Mouse (Mus musculus) lung, postnatal 4 days (tissue): ENCODE measurements around the gene Klk6.

Source experiments
- DNase-seq, 2 experiments: peaks; one replicate each; pipeline ENCODE4 v3.0.0; 2021

Klk6 gene

GRCm38 (mm10) chr7:43824199-43824598 is at the start of gene Klk6:
Gene Klk6, plus strand, starts transcription at chr7:43824499.
- DNase-seq: no peak

- no peak for DNase-seq
Observed at GRCm38 (mm10) chr7:43774802-43775201, 49.5 kb upstream of the Klk6 start.

- no peak for DNase-seq
Observed at GRCm38 (mm10) chr7:43775311-43776057, 48.8 kb upstream of the Klk6 start.

GRCm38 (mm10) chr7:43776506-43776905 is 47.8 kb upstream of the Klk6 start:
- DNase-seq: no peak

- DNase-seq: no peak
Observed at GRCm38 (mm10) chr7:43777423-43777822, 46.9 kb upstream of the Klk6 start.

GRCm38 (mm10) chr7:43778176-43778970 is 45.9 kb upstream of the Klk6 start:
- DNase-seq: no peak

GRCm38 (mm10) chr7:43780241-43780640 is 44.1 kb upstream of the Klk6 start:
- DNase-seq: no peak

GRCm38 (mm10) chr7:43780746-43781145 is 43.6 kb upstream of the Klk6 start, which contains the start of gene Klk10:
Gene Klk10, plus strand, starts transcription at chr7:43781035.
- no peak for DNase-seq

- no peak for DNase-seq
Observed at GRCm38 (mm10) chr7:43781541-43781940, 42.8 kb upstream of the Klk6 start.

- DNase-seq: peak; percentile 73 to 88
Observed at GRCm38 (mm10) chr7:43782275-43783265, 41.7 kb upstream of the Klk6 start.

GRCm38 (mm10) chr7:43785286-43785685 is 39.0 kb upstream of the Klk6 start:
- DNase-seq: peak in 1 of 2 experiments; percentile 23

GRCm38 (mm10) chr7:43788096-43788495 is 36.2 kb upstream of the Klk6 start:
- DNase-seq: no peak

GRCm38 (mm10) chr7:43789295-43789694 is 35.0 kb upstream of the Klk6 start:
- no peak for DNase-seq

- DNase-seq: no peak
Observed at GRCm38 (mm10) chr7:43791591-43791990, 32.7 kb upstream of the Klk6 start, which contains the start of gene Klk9. Gene Klk9, plus strand, starts transcription at chr7:43791891.

GRCm38 (mm10) chr7:43796355-43796754 is 27.9 kb upstream of the Klk6 start:
- DNase-seq: no peak

GRCm38 (mm10) chr7:43797333-43797769 is 26.9 kb upstream of the Klk6 start, which contains the start of gene Klk8:
Gene Klk8, plus strand, starts transcription at chr7:43797577.
- peak; percentile 48 to 51 for DNase-seq

GRCm38 (mm10) chr7:43797844-43798462 is 26.3 kb upstream of the Klk6 start:
- peak; percentile 41 to 49 for DNase-seq

GRCm38 (mm10) chr7:43799876-43800275 is 24.4 kb upstream of the Klk6 start:
- DNase-seq: no peak

- no peak for DNase-seq
Observed at GRCm38 (mm10) chr7:43810994-43811393, 13.3 kb upstream of the Klk6 start, which contains the start of gene Klk7. Gene Klk7, plus strand, starts transcription at chr7:43811294.

- DNase-seq: no peak
Observed at GRCm38 (mm10) chr7:43815211-43815610, 9.1 kb upstream of the Klk6 start.

GRCm38 (mm10) chr7:43816746-43817145 is 7.6 kb upstream of the Klk6 start:
- no peak for DNase-seq

- no peak for DNase-seq
Observed at GRCm38 (mm10) chr7:43821581-43821980, 2.7 kb upstream of the Klk6 start.
